In genomic region chr5:36727776-36728175, GRCm38 (mm10) we compare ENCODE assay signal across 22 mouse cellular contexts. TPM values are rescaled to one million over a fixed set of nuclear protein-coding genes. Genes with fewer than 3 reads are reported as not detected.
A peak's percentile ranks its signal among the peaks of the same experiment; 100 is the strongest.
DNase-seq lines count a peak whose midpoint lies in the region; ATAC-seq and TF ChIP-seq lines count a peak whose summit lies in the region.
"Had no signal": no experiment of that assay in that cellular context is flagged by ENCODE, and none has a peak within 500 bp of the region (broad histone marks: within the 10 kb centered on the region; RNA-seq: fewer than 3 reads in every experiment).

No protein-coding gene starts in this region.

- TF ChIP-seq EP300 in stomach, postnatal 0 days (optimal IDR thresholded peaks at IDR 0.05) = no peak

- H3K27ac ChIP-seq in gastrocnemius, adult 2 months = peak overlapping the region; percentile 78; the same call in 1 of the 2 replicates
- no peak overlapping the region for H3K27ac ChIP-seq in stomach, postnatal 0 days (replicated peaks)
- H3K27ac ChIP-seq in heart, embryonic 11.5 days (ENCODE audit: low read depth, low read length) = no peak overlapping the region
- H3K27ac ChIP-seq: embryonic facial prominence, embryonic 12.5 days; heart, embryonic 13.5 days; hindbrain, embryonic 14.5 days; kidney, embryonic 15.5 days; limb, embryonic 13.5 days; neural tube, embryonic 15.5 days; stomach, embryonic 15.5 days had no signal

- H3K4me1 ChIP-seq in stomach, postnatal 0 days (replicated peaks; ENCODE audit: control insufficient read depth, insufficient read depth) = no peaks in the 10 kb centered on the region
- H3K4me1 ChIP-seq in heart, embryonic 11.5 days (ENCODE audit: control insufficient read depth, insufficient read depth, low read length) = peaks cover 15% of the 10 kb centered on the region; the same call in 1 of the 2 replicates
- H3K4me1 ChIP-seq: embryonic facial prominence, embryonic 12.5 days; limb, embryonic 13.5 days; neural tube, embryonic 15.5 days had no signal

- no peak overlapping the region for H3K4me3 ChIP-seq in gastrocnemius, adult 2 months
- H3K4me3 ChIP-seq in stomach, postnatal 0 days (ENCODE audit: low read depth, low read length) = no peak overlapping the region
- no peak overlapping the region for H3K4me3 ChIP-seq in heart, embryonic 11.5 days (ENCODE audit: low read depth, low read length)
- H3K4me3 ChIP-seq: embryonic facial prominence, embryonic 12.5 days; heart, embryonic 13.5 days; kidney, embryonic 15.5 days; limb, embryonic 13.5 days; neural tube, embryonic 15.5 days; stomach, embryonic 15.5 days had no signal

- ATAC-seq in stomach, postnatal 0 days (ENCODE audit: low FRiP score, low TSS enrichment) = no peak
- ATAC-seq in heart, embryonic 11.5 days (replicated peaks; ENCODE audit: insufficient number of reproducible peaks, low FRiP score, low TSS enrichment) = no peak
- ATAC-seq: forebrain, embryonic 14.5 days; liver, postnatal 0 days had no signal

- intact Hi-C loops in gastrocnemius, adult 2 months (cut with DNase I) = no loop called here

- no peaks in the 10 kb centered on the region for H3K36me3 ChIP-seq in stomach, postnatal 0 days (ENCODE audit: control insufficient read depth, insufficient read depth, low read length)
- H3K36me3 ChIP-seq in heart, embryonic 11.5 days (ENCODE audit: control insufficient read depth, insufficient read depth, low read length) = no peaks in the 10 kb centered on the region
- H3K36me3 ChIP-seq: embryonic facial prominence, embryonic 12.5 days; heart, embryonic 13.5 days; kidney, embryonic 15.5 days; limb, embryonic 13.5 days; neural tube, embryonic 15.5 days; stomach, embryonic 15.5 days had no signal

- no peak for DNase-seq in gastrocnemius, adult 2 months
- no peak for DNase-seq in gastrocnemius, postnatal 25 days
- peak; percentile 16 for DNase-seq in MN1 (ENCODE audit: low spot score)
- DNase-seq in cerebellum, adult 11 months = peak; percentile 82
- peak; percentile 83 to 85 for DNase-seq in cerebellum, postnatal 10 days
- DNase-seq in stomach, postnatal 0 days (ENCODE audit: low spot score) = no peak
- no peak for DNase-seq in kidney, adult 9 months
- DNase-seq: adrenal gland, adult 2 months; B cell, adult 2 months; liver, postnatal 0 days; lung, postnatal 14 days; midbrain, embryonic 14.5 days; thymus, adult 2 months had no signal

- no peak overlapping the region for H3K4me2 ChIP-seq in stomach, postnatal 0 days (replicated peaks; ENCODE audit: low read depth)
- H3K4me2 ChIP-seq in heart, embryonic 11.5 days = no peak overlapping the region
- H3K4me2 ChIP-seq: embryonic facial prominence, embryonic 12.5 days; heart, embryonic 13.5 days; hindbrain, embryonic 14.5 days; kidney, embryonic 15.5 days; limb, embryonic 13.5 days; neural tube, embryonic 15.5 days; stomach, embryonic 15.5 days had no signal

- no peak overlapping the region for H3K9ac ChIP-seq in stomach, postnatal 0 days (ENCODE audit: low read length)
- H3K9ac ChIP-seq in heart, embryonic 11.5 days (ENCODE audit: low read depth, low read length) = no peak overlapping the region
- H3K9ac ChIP-seq: embryonic facial prominence, embryonic 12.5 days; heart, embryonic 13.5 days; hindbrain, embryonic 14.5 days; kidney, embryonic 15.5 days; limb, embryonic 13.5 days; liver, postnatal 0 days; neural tube, embryonic 15.5 days; stomach, embryonic 15.5 days had no signal

- no peak for TF ChIP-seq CTCF in gastrocnemius, adult 2 months (IDR thresholded peaks at IDR 0.05)
- no peak for TF ChIP-seq CTCF in stomach, postnatal 0 days (IDR thresholded peaks at IDR 0.05; ENCODE audit: low read depth)

- WGBS in stomach, postnatal 0 days = 81% methylated on average over 7 of the region's 7 CpGs
- 65% methylated on average over 7 of the region's 7 CpGs for WGBS in heart, embryonic 11.5 days (ENCODE audit: insufficient replicate concordance)

- H3K9me3 ChIP-seq in stomach, postnatal 0 days (ENCODE audit: control insufficient read depth, low read length) = no peaks in the 10 kb centered on the region
- H3K9me3 ChIP-seq in heart, embryonic 11.5 days (replicated peaks; ENCODE audit: control insufficient read depth, low read length) = no peaks in the 10 kb centered on the region
- H3K9me3 ChIP-seq: embryonic facial prominence, embryonic 12.5 days; heart, embryonic 13.5 days; kidney, embryonic 15.5 days; limb, embryonic 13.5 days; neural tube, embryonic 15.5 days; stomach, embryonic 15.5 days had no signal

- H3K27me3 ChIP-seq in stomach, postnatal 0 days (ENCODE audit: control insufficient read depth, insufficient read depth, low read length) = no peaks in the 10 kb centered on the region
- no peaks in the 10 kb centered on the region for H3K27me3 ChIP-seq in heart, embryonic 11.5 days (ENCODE audit: control insufficient read depth, insufficient read depth, low read length)
- H3K27me3 ChIP-seq: embryonic facial prominence, embryonic 12.5 days; heart, embryonic 13.5 days; kidney, embryonic 15.5 days; limb, embryonic 13.5 days; neural tube, embryonic 15.5 days; stomach, embryonic 15.5 days had no signal

RNA-seq across cellular contexts. Expression of gene Bloc1s4, which starts 20.7 kb away (rescaled TPM):
- total RNA-seq in gastrocnemius, adult 2 months (2021) = 10 to 100 TPM in 1 of 2 experiments, 1 to 10 TPM in 1; 9.1 to 11.0 TPM
- 1 to 10 TPM; 6.9 to 8.1 TPM for total RNA-seq in gastrocnemius, postnatal 25 days (2021)
- polyA plus RNA-seq in stomach, postnatal 0 days (2015; fragmentation: Nextera tagmentation; extraction: Ambion mirVana) = 21.4 and 22.2 TPM in 2 replicates
- 20.0 and 20.1 TPM in 2 replicates for polyA plus RNA-seq in heart, embryonic 11.5 days (2014; fragmentation: Nextera tagmentation; extraction: Ambion mirVana)

RNA-seq across cellular contexts. Expression of gene D5Ertd579e, which starts 32.0 kb away (rescaled TPM):
- total RNA-seq in gastrocnemius, adult 2 months (2021) = 10 to 100 TPM; 86.4 to 98.1 TPM
- 10 to 100 TPM; 67.6 to 73.7 TPM for total RNA-seq in gastrocnemius, postnatal 25 days (2021)
- 21.5 and 22.7 TPM in 2 replicates for polyA plus RNA-seq in stomach, postnatal 0 days (2015; fragmentation: Nextera tagmentation; extraction: Ambion mirVana)
- polyA plus RNA-seq in heart, embryonic 11.5 days (2014; fragmentation: Nextera tagmentation; extraction: Ambion mirVana) = 27.8 and 32.0 TPM in 2 replicates

Comparison
In these comparisons a context has a peak if more than half of its experiments do, and no peak if none do; other contexts are left out.
1. DNase-seq: peak in MN1 (single experiment), cerebellum, adult 11 months (single experiment) and cerebellum, postnatal 10 days (2 of 2); none in gastrocnemius, adult 2 months (single experiment), gastrocnemius, postnatal 25 days (single experiment), stomach, postnatal 0 days (single experiment) and kidney, adult 9 months (single experiment).